ENCODE assay signal across 9 mouse cellular contexts in the genomic region with DNA sequence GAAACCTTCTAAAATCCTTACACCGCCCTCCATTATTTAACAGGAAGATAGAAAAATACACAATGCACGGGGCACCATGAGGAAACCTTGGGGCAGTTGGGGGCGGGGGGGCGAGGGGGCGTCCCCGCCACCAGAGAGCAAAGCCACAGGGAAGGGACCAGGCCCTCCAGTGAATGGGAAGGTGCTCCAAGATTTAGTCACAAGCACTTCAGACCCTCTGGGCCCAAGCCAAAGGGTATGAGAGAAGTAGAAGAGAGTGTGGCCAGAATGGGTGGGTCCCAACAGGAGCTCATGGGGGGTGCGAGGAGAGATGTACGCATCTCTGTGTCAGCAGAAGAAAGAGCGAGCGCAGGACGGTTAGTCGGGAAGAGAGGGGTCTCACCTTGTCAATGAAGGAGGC. TPM values are rescaled to one million over a fixed set of nuclear protein-coding genes. Genes with fewer than 3 reads are reported as not detected.
A peak's percentile ranks its signal among the peaks of the same experiment; 100 is the strongest.
DNase-seq lines count a peak whose midpoint lies in the region; ATAC-seq and TF ChIP-seq lines count a peak whose summit lies in the region.
"Had no signal": no experiment of that assay in that cellular context is flagged by ENCODE, and none has a peak within 500 bp of the region (broad histone marks: within the 10 kb centered on the region; RNA-seq: fewer than 3 reads in every experiment).

No protein-coding gene starts in this region.

- H3K27me3 ChIP-seq in kidney, embryonic 16.5 days (ENCODE audit: insufficient read depth, low read length) = peaks cover 31% of the 10 kb centered on the region
- H3K27me3 ChIP-seq in forebrain, embryonic 15.5 days = peaks cover 48% of the 10 kb centered on the region
- peaks cover 84% of the 10 kb centered on the region for H3K27me3 ChIP-seq in liver, embryonic 12.5 days (replicated peaks)
- no peaks in the 10 kb centered on the region for H3K27me3 ChIP-seq in small intestine, adult 2 months (ENCODE audit: control insufficient read depth, insufficient read depth, low read length)

- H3K4me1 ChIP-seq in kidney, embryonic 16.5 days (ENCODE audit: insufficient read depth, low read length) = peaks cover 9% of the 10 kb centered on the region
- H3K4me1 ChIP-seq in forebrain, embryonic 15.5 days = peaks cover 14% of the 10 kb centered on the region
- H3K4me1 ChIP-seq in liver, embryonic 12.5 days = peaks cover 22% of the 10 kb centered on the region
- H3K4me1 ChIP-seq in small intestine, adult 2 months (ENCODE audit: control insufficient read depth, insufficient read depth, insufficient read length, low read length) = peaks cover 27% of the 10 kb centered on the region; the same call in 1 of the 2 replicates

- ATAC-seq in kidney, embryonic 16.5 days (ENCODE audit: low FRiP score, low TSS enrichment) = no peak; the same call in 1 of the 2 replicates
- no peak for ATAC-seq in forebrain, embryonic 15.5 days (replicated peaks)
- no peak for ATAC-seq in liver, embryonic 12.5 days

- H3K9me3 ChIP-seq in kidney, embryonic 16.5 days (ENCODE audit: low read length) = no peaks in the 10 kb centered on the region
- no peaks in the 10 kb centered on the region for H3K9me3 ChIP-seq in forebrain, embryonic 15.5 days
- no peaks in the 10 kb centered on the region for H3K9me3 ChIP-seq in liver, embryonic 12.5 days (replicated peaks)

- 22% methylated on average over 12 of the region's 12 CpGs for WGBS in kidney, embryonic 16.5 days
- WGBS in forebrain, embryonic 15.5 days = 23% methylated on average over 12 of the region's 12 CpGs
- whole genome bisulfite sequencing in liver, embryonic 12.5 days (ENCODE audit: insufficient replicate concordance) = 18% methylated on average over 12 of the region's 12 CpGs
- 18% methylated on average over 12 of the region's 12 CpGs for WGBS in small intestine, adult 2 months

- no peak for TF ChIP-seq CTCF in small intestine, adult 2 months (IDR thresholded peaks at IDR 0.05; ENCODE audit: extremely low read depth, insufficient read length, insufficient replicate concordance, low read depth, low read length)

- H3K4me3 ChIP-seq in kidney, embryonic 16.5 days (ENCODE audit: low read length) = peak overlapping the region; percentile 53
- H3K4me3 ChIP-seq in forebrain, embryonic 15.5 days = peak overlapping the region; percentile 19; the same call in 1 of the 2 replicates
- peak overlapping the region; percentile 47 for H3K4me3 ChIP-seq in liver, embryonic 12.5 days
- peak overlapping the region; percentile 82 for H3K4me3 ChIP-seq in small intestine, adult 2 months (ENCODE audit: low read depth, low read length)

- no peak for TF ChIP-seq POLR2A in small intestine, adult 2 months (IDR thresholded peaks at IDR 0.05; ENCODE audit: low read depth, low read length)

- no peak for DNase-seq in kidney, adult 8-10 months
- no peak for DNase-seq in ovary, postnatal 36 days (ENCODE audit: low spot score)
- DNase-seq in embryo, embryonic 10.5 days (ENCODE audit: low spot score) = no peak
- no peak for DNase-seq in gastrocnemius, postnatal 14 days
- DNase-seq: cerebellum, adult 11 months had no signal

- no peaks in the 10 kb centered on the region for H3K36me3 ChIP-seq in kidney, embryonic 16.5 days (ENCODE audit: insufficient read depth, low read length)
- H3K36me3 ChIP-seq in forebrain, embryonic 15.5 days = no peaks in the 10 kb centered on the region
- no peaks in the 10 kb centered on the region for H3K36me3 ChIP-seq in liver, embryonic 12.5 days
- peaks cover 40% of the 10 kb centered on the region for H3K36me3 ChIP-seq in small intestine, adult 2 months (ENCODE audit: control insufficient read depth, insufficient read depth, low read length)

- H3K4me2 ChIP-seq in kidney, embryonic 16.5 days (replicated peaks; ENCODE audit: low read depth, low read length) = peak overlapping the region; percentile 61
- H3K4me2 ChIP-seq in forebrain, embryonic 15.5 days (replicated peaks) = peak overlapping the region; percentile 36
- peak overlapping the region; percentile 65 for H3K4me2 ChIP-seq in liver, embryonic 12.5 days

- peak overlapping the region; percentile 65 for H3K9ac ChIP-seq in kidney, embryonic 16.5 days (replicated peaks; ENCODE audit: low read length)
- H3K9ac ChIP-seq in forebrain, embryonic 15.5 days (replicated peaks) = no peak overlapping the region
- peak overlapping the region; percentile 46; the same call in 1 of the 2 replicates for H3K9ac ChIP-seq in liver, embryonic 12.5 days

- H3K27ac ChIP-seq in kidney, embryonic 16.5 days (ENCODE audit: low read length) = peak overlapping the region; percentile 70
- no peak overlapping the region for H3K27ac ChIP-seq in forebrain, embryonic 15.5 days (replicated peaks)
- H3K27ac ChIP-seq in liver, embryonic 12.5 days = peak overlapping the region; percentile 60
- peak overlapping the region; percentile 98 for H3K27ac ChIP-seq in small intestine, adult 2 months (ENCODE audit: insufficient read depth, low read depth, low read length)

- intact Hi-C loops in gastrocnemius, postnatal 14 days (cut with DNase I; ENCODE audit: low total_unique reads) = no loop called here

RNA-seq across cellular contexts. Expression of a gene that starts 0.8 kb away (rescaled TPM):
- polyA plus RNA-seq in kidney, embryonic 16.5 days (2015; fragmentation: Nextera tagmentation; extraction: Ambion mirVana) = 267 and 282 TPM in 2 replicates
- 1.9 and 3.9 TPM in 2 replicates for polyA plus RNA-seq in forebrain, embryonic 15.5 days (2015; fragmentation: Nextera tagmentation; extraction: Ambion mirVana)
- 71.9 and 75.3 TPM in 2 replicates for polyA plus RNA-seq in liver, embryonic 12.5 days (2016; fragmentation: Nextera tagmentation; extraction: Ambion mirVana)
- 1,332 and 3,924 TPM in 2 replicates for polyA plus RNA-seq in small intestine, adult 2 months (2012; rRNA removed)
- total RNA-seq in gastrocnemius, postnatal 14 days (2021) = under 1 TPM; 0.49 to 0.92 TPM

RNA-seq across cellular contexts. Expression of a gene that starts 24.5 kb away (rescaled TPM):
- 216 and 223 TPM in 2 replicates for polyA plus RNA-seq in kidney, embryonic 16.5 days (2015; fragmentation: Nextera tagmentation; extraction: Ambion mirVana)
- polyA plus RNA-seq in forebrain, embryonic 15.5 days (2015; fragmentation: Nextera tagmentation; extraction: Ambion mirVana) = 3.5 and 7.6 TPM in 2 replicates
- polyA plus RNA-seq in liver, embryonic 12.5 days (2016; fragmentation: Nextera tagmentation; extraction: Ambion mirVana) = 72.7 and 77.6 TPM in 2 replicates
- 141 and 200 TPM in 2 replicates for polyA plus RNA-seq in small intestine, adult 2 months (2012; rRNA removed)
- 1 to 10 TPM in 1 of 2 experiments, under 1 TPM in 1; 0.42 to 1.6 TPM for total RNA-seq in gastrocnemius, postnatal 14 days (2021)

RNA-seq across cellular contexts. Expression of a gene that starts 49.4 kb away (rescaled TPM):
- 0.06 and 0.16 TPM in 2 replicates for polyA plus RNA-seq in kidney, embryonic 16.5 days (2015; fragmentation: Nextera tagmentation; extraction: Ambion mirVana)
- polyA plus RNA-seq in forebrain, embryonic 15.5 days (2015; fragmentation: Nextera tagmentation; extraction: Ambion mirVana) = not detected in 2 replicates
- polyA plus RNA-seq in liver, embryonic 12.5 days (2016; fragmentation: Nextera tagmentation; extraction: Ambion mirVana) = not detected in 2 replicates
- 0.18 and 0.23 TPM in 2 replicates for polyA plus RNA-seq in small intestine, adult 2 months (2012; rRNA removed)
- not detected for total RNA-seq in gastrocnemius, postnatal 14 days (2021)

Comparison
In these comparisons a context has a peak if more than half of its experiments do, and no peak if none do; other contexts are left out.
1. H3K4me3 ChIP-seq: peak in every context shown above with its lines; median percentile 82 in small intestine, adult 2 months; 53 in kidney, embryonic 16.5 days; 47 in liver, embryonic 12.5 days; 19 in forebrain, embryonic 15.5 days.
2. RNA of a gene that starts 0.8 kb away (polyA plus RNA-seq): 1,332 to 3,924 TPM in small intestine, adult 2 months, 267 to 282 TPM in kidney, embryonic 16.5 days and 71.9 to 75.3 TPM in liver, embryonic 12.5 days; 1.9 to 3.9 TPM in forebrain, embryonic 15.5 days; every median in the first group is over 10 times any median in the second.
3. Peak in every context shown above with its lines, with median percentiles within 50 percentile points of each other: H3K4me2 ChIP-seq.